Mouse (Mus musculus) MEL (cell line): ENCODE results near the gene Mmp24. TPM values are rescaled to one million over a fixed set of nuclear protein-coding genes. Genes with fewer than 3 reads are reported as not detected.
A peak's percentile ranks its signal among the peaks of the same experiment; 100 is the strongest.

Source experiments
- DNase-seq: peaks from one replicate; pipeline ENCODE4 v3.0.0; 2011; ENCODE audit warnings: low read depth, low spot score
- H3K27ac ChIP-seq: 2 replicates; pipeline ENCODE4 v1.5.1; 2012; ENCODE audit warnings: low read depth, mild to moderate bottlenecking, control low read depth, low read length, moderate library complexity; ENCODE audit not compliant: control insufficient read depth
- H3K27me3 ChIP-seq, 2 experiments: fragments of 150-350 bp in 1 of 2; sonication (generic) in 1 of 2; 2 replicates each; pipeline ENCODE4 v1.6.1; 2012; ENCODE audit warnings: low read length in 2 of 2, mild to moderate bottlenecking in 2 of 2, improper control_type of control experiment in 1 of 2, moderate library complexity in 1 of 2; ENCODE audit not compliant: insufficient read depth in 2 of 2, control insufficient read depth in 1 of 2
- H3K36me3 ChIP-seq, 2 experiments: 2 replicates each; pipeline ENCODE4 v1.6.1; 2012 to 2014; ENCODE audit warnings: low read length in 2 of 2, improper control_type of control experiment in 1 of 2, inconsistent platforms in 1 of 2, mild to moderate bottlenecking in 1 of 2; ENCODE audit not compliant: insufficient read depth in 2 of 2, control insufficient read depth in 1 of 2
- H3K4me1 ChIP-seq, 2 experiments: fragments of 150-350 bp in 1 of 2; sonication (generic) in 1 of 2; 2 replicates each; pipeline ENCODE4 v1.6.1; 2012; ENCODE audit warnings: low read length in 2 of 2, improper control_type of control experiment in 1 of 2, mild to moderate bottlenecking in 1 of 2; ENCODE audit not compliant: insufficient read depth in 2 of 2, control insufficient read depth in 1 of 2
- H3K4me3 ChIP-seq, 2 experiments: fragments of 150-350 bp in 1 of 2; sonication (generic) in 1 of 2; 2 replicates each; pipeline ENCODE4 v1.5.1; 2012; ENCODE audit warnings: low read depth in 2 of 2, low read length in 2 of 2, mild to moderate bottlenecking in 2 of 2, moderate library complexity in 2 of 2, control low read depth in 1 of 2, improper control_type of control experiment in 1 of 2; ENCODE audit not compliant: control insufficient read depth in 1 of 2, insufficient read depth in 1 of 2
- H3K79me2 ChIP-seq: 2 replicates; pipeline ENCODE4 v1.6.1; 2012; ENCODE audit warnings: mild to moderate bottlenecking, low read length, moderate library complexity; ENCODE audit not compliant: control insufficient read depth, poor library complexity, insufficient read depth
- H3K9ac ChIP-seq: 2 replicates; pipeline ENCODE4 v1.6.1; 2012; ENCODE audit warnings: low read depth, mild to moderate bottlenecking, control low read depth, low read length, moderate library complexity; ENCODE audit not compliant: control insufficient read depth, poor library complexity, severe bottlenecking
- H3K9me3 ChIP-seq: fragments of 150-350 bp; sonication (generic); replicated peaks from 2 replicates; pipeline ENCODE4 v1.6.1; 2012; ENCODE audit warnings: mild to moderate bottlenecking, low read length, improper control_type of control experiment, moderate library complexity; ENCODE audit not compliant: insufficient read depth
- CHD1 ChIP-seq: IDR thresholded peaks from 2 replicates; pipeline ENCODE4 v1.6.1; 2012; ENCODE audit warnings: low read depth, mild to moderate bottlenecking, inconsistent platforms, low read length, improper control_type of control experiment
- CTCF ChIP-seq, 3 experiments: IDR thresholded peaks in 2 of 3; conservative IDR thresholded peaks in 1 of 3; 2 replicates each; pipeline ENCODE4 v1.5.1; 2011 to 2012; ENCODE audit warnings: low read length in 3 of 3, low read depth in 2 of 3, mild to moderate bottlenecking in 2 of 3, improper control_type of control experiment in 1 of 3, inconsistent platforms in 1 of 3, mixed read lengths in 1 of 3, moderate library complexity in 1 of 3; ENCODE audit not compliant: control insufficient read depth in 1 of 3, insufficient read depth in 1 of 3, poor library complexity in 1 of 3, severe bottlenecking in 1 of 3
- E2F4 ChIP-seq: IDR thresholded peaks from 2 replicates; pipeline ENCODE4 v1.6.1; 2011; ENCODE audit warnings: low read depth, low read length, improper control_type of control experiment, borderline replicate concordance
- EP300 ChIP-seq, 2 experiments: IDR thresholded peaks; 2 replicates each; pipeline ENCODE4 v1.6.1; 2011; ENCODE audit warnings: improper control_type of control experiment in 2 of 2, low read length in 2 of 2, low read depth in 1 of 2, mild to moderate bottlenecking in 1 of 2
- GATA1 ChIP-seq: IDR thresholded peaks from 2 replicates; pipeline ENCODE4 v1.6.1; 2011; ENCODE audit warnings: low read depth, low read length, improper control_type of control experiment
- HCFC1 ChIP-seq: IDR thresholded peaks from 2 replicates; pipeline ENCODE4 v1.6.1; 2012; ENCODE audit warnings: low read depth, mild to moderate bottlenecking, inconsistent platforms, low read length, improper control_type of control experiment, moderate library complexity
- KAT2A ChIP-seq: conservative IDR thresholded peaks from 2 replicates; pipeline ENCODE4 v1.6.1; 2012; ENCODE audit warnings: low read depth, low read length, improper control_type of control experiment, inconsistent platforms
- MAFK ChIP-seq: IDR thresholded peaks from 2 replicates; pipeline ENCODE4 v1.6.1; 2011; ENCODE audit warnings: low read depth, mild to moderate bottlenecking, low read length, improper control_type of control experiment, borderline replicate concordance
- MAZ ChIP-seq: IDR thresholded peaks from 2 replicates; pipeline ENCODE4 v1.6.1; 2012; ENCODE audit warnings: low read depth, mild to moderate bottlenecking, inconsistent platforms, low read length, improper control_type of control experiment
- MXI1 ChIP-seq: IDR thresholded peaks from 2 replicates; pipeline ENCODE4 v1.6.1; 2011; ENCODE audit warnings: mild to moderate bottlenecking, low read depth, low read length, improper control_type of control experiment
- NELFE ChIP-seq: IDR thresholded peaks from 2 replicates; pipeline ENCODE4 v1.6.1; 2011; ENCODE audit warnings: low read depth, low read length, improper control_type of control experiment
- POLR2AphosphoS2 ChIP-seq: IDR thresholded peaks from 2 replicates; pipeline ENCODE4 v1.6.1; 2011; ENCODE audit warnings: low read length, improper control_type of control experiment
- RAD21 ChIP-seq: IDR thresholded peaks from 2 replicates; pipeline ENCODE4 v1.6.1; 2011; ENCODE audit warnings: mild to moderate bottlenecking, low read depth, low read length, improper control_type of control experiment
- SIN3A ChIP-seq: IDR thresholded peaks from 2 replicates; pipeline ENCODE4 v1.6.1; 2012; ENCODE audit warnings: low read length, improper control_type of control experiment, inconsistent platforms
- SMC3 ChIP-seq: IDR thresholded peaks from 2 replicates; pipeline ENCODE4 v1.6.1; 2011; ENCODE audit warnings: low read depth, low read length, improper control_type of control experiment
- TAL1 ChIP-seq: IDR thresholded peaks from 2 replicates; pipeline ENCODE4 v1.6.1; 2012; ENCODE audit warnings: mild to moderate bottlenecking, inconsistent platforms, low read length, moderate library complexity, mixed read lengths
- TBP ChIP-seq: IDR thresholded peaks from 2 replicates; pipeline ENCODE4 v1.8.0; 2011; ENCODE audit warnings: low read depth, low read length, improper control_type of control experiment
- TCF12 ChIP-seq: IDR thresholded peaks from 2 replicates; pipeline ENCODE4 v1.6.1; 2014; ENCODE audit warnings: low read depth, mild to moderate bottlenecking, inconsistent platforms, low read length, improper control_type of control experiment, moderate library complexity
- UBTF ChIP-seq: IDR thresholded peaks from 2 replicates; pipeline ENCODE4 v1.6.1; 2012; ENCODE audit warnings: low read depth, mild to moderate bottlenecking, inconsistent platforms, low read length, improper control_type of control experiment, moderate library complexity, borderline replicate concordance; ENCODE audit not compliant: insufficient read depth
- USF1 ChIP-seq: IDR thresholded peaks from 2 replicates; pipeline ENCODE4 v1.6.1; 2014; ENCODE audit warnings: low read depth, mild to moderate bottlenecking, inconsistent platforms, low read length, improper control_type of control experiment, moderate library complexity
- USF2 ChIP-seq, 2 experiments: IDR thresholded peaks; 2 replicates each; pipeline ENCODE4 v1.6.1; 2011 to 2012; ENCODE audit warnings: improper control_type of control experiment in 2 of 2, low read length in 2 of 2, borderline replicate concordance in 1 of 2, inconsistent platforms in 1 of 2, low read depth in 1 of 2, mild to moderate bottlenecking in 1 of 2; ENCODE audit not compliant: insufficient read depth in 1 of 2
- ZMIZ1 ChIP-seq: IDR thresholded peaks from 2 replicates; pipeline ENCODE4 v1.6.1; 2012; ENCODE audit warnings: low read depth, mild to moderate bottlenecking, inconsistent platforms, low read length, improper control_type of control experiment, moderate library complexity
- polyA plus RNA-seq, 2 experiments: library from polyadenylated mRNA; stranded (reverse) in 1 of 2; unstranded in 1 of 2; fragments of >175 nt in 1 of 2; fragments of >200 nt in 1 of 2; gene quantifications; 2 replicates each; pipeline versions ENCODE4 v1.2.1 to v1.2.4; 2012; ENCODE audit warnings: low replicate concordance in 2 of 2, low read depth in 1 of 2; ENCODE audit not compliant: insufficient read length in 2 of 2, insufficient read depth in 1 of 2, missing spikeins in 1 of 2
- total RNA-seq: library from RNA; depleted of rRNA; stranded (reverse); fragments of 300-350 nt; gene quantifications from 2 replicates; pipeline ENCODE4 v1.2.3, GENCODE M21; 2012

The Mmp24 gene
- total and polyA plus RNA-seq, 3 experiments: 0.06 to 0.27 TPM; not detected in 1

DNA sequence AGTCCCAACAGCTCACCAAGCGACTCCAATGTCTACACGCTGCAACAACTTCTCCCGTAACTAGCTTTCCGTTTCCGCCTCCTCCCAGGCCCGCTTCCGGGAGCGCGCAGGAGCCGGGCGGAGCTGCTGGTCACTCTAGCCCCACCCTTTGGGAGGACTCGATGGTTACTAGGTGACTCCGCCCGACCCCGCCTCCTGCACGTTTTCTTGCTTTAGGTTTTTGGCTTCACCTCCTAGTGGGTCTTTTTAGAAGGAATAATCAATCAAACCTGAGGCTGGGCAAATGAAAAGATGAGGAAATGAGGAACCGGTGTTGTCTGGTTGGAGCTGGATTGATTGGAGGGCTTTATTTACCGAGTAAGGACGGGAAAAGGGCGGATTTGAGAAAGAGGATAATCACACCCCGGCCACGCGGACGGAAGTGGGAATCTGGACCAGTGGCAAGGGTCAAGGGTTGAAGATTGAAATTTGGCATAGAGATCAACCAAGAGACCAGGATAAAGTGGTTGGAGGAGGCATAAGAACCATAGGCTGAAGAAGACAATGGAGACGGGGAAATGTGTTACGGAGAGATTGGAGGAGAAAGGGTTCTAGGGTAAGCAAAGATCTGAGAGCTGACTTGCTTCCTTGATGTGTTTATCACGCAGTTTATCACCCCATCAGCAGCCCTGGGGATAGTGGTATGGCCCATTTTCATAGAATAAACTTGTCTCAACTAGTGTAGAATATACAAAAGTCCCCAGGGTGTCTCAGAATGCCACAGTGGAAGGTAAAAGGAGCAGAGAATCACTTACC lies 51.7 kb downstream of the Mmp24 start, which contains the start of gene Eif6 (continued):
- TF ChIP-seq MXI1 (peak; percentile 97), SIN3A (peak; percentile 95)

DNA sequence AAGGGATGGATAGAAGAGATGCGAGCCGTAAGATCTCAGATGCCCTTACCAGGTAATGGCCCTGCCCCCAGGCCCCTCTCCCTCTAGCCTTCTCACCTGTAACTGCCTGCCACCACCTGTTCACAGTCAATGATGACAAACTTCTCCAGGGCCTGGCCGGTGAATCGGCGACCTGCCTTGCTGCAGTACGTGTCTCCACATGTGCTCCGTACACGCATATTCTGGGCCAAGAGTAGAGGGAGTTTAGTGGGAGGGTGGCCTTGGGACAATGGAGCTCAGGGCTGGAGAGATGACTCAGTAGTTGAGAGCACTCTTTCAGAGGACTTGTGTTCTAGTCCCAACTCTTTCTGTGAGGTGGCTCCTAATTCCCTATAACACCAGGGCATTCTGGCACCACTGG lies 55.7 kb downstream of the Mmp24 start:
- no peak for DNase-seq
- Histone ChIP-seq H3K79me2 (peaks cover 6% of the 10 kb centered on the region), H3K27ac (no peak overlapping the region), H3K27me3 (no peaks in the 10 kb centered on the region), H3K4me3 (no peak overlapping the region), H3K9me3 (no peaks in the 10 kb centered on the region), H3K36me3 (peaks cover 0 to 4% of the 10 kb centered on the region in 2 experiments; a peak in 2 of 4 replicates), H3K9ac (no peak overlapping the region), H3K4me1 (peaks cover 0 to 5% of the 10 kb centered on the region in 2 experiments; a peak in 2 of 4 replicates)
- no peak for TF ChIP-seq NELFE
- TF ChIP-seq TCF12: no peak
- no peak for TF ChIP-seq SIN3A
- TF ChIP-seq USF1: no peak
- TF ChIP-seq MXI1: no peak
- no peak for TF ChIP-seq POLR2AphosphoS2
- no peak for TF ChIP-seq E2F4
- TF ChIP-seq TAL1: no peak
- no peak for TF ChIP-seq EP300 (IDR thresholded peaks at IDR 0.05; ENCODE audit: low read depth in 1 of 2, low read length in 2 of 2)
- TF ChIP-seq TBP: no peak
- TF ChIP-seq KAT2A: no peak
- TF ChIP-seq MAFK: no peak
- no peak for TF ChIP-seq UBTF
- TF ChIP-seq ZMIZ1: no peak
- no peak for TF ChIP-seq CHD1

DNA sequence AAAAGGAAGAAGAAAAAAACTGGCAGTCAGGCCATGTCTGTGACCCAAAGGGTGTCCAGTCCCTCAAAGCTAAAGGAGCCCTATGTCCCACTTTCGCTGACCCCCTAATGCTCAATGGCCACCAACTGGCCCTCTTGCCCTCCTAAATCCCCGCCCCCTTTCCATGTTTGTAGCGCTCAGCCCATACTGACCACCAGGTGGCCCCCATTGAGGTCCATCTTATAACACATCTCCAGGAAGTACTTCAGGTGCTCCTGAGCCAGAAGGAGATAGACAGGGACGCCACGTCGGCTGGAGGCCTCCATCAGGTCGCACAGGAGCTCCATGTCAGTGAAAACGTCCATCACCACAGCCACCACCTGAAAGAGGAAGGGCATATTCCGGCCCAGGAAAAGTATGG lies 56.2 kb downstream of the Mmp24 start:
- peak; percentile 33 for DNase-seq
- no peak for TF ChIP-seq USF2 (IDR thresholded peaks at IDR 0.05; ENCODE audit: borderline replicate concordance in 1 of 2, insufficient read depth in 1 of 2, low read depth in 1 of 2, low read length in 2 of 2)
- no peak for TF ChIP-seq KAT2A
- no peak for TF ChIP-seq HCFC1
- TF ChIP-seq NELFE: no peak
- no peak for TF ChIP-seq SIN3A
- peak; percentile 40 for TF ChIP-seq SMC3
- no peak for TF ChIP-seq RAD21
- TF ChIP-seq MAZ: no peak
- no peak for TF ChIP-seq GATA1
- TF ChIP-seq CTCF (IDR thresholded peaks at IDR 0.05 in 2 of 3, conservative IDR thresholded peaks at IDR 0.05 in 1 of 3; ENCODE audit: control insufficient read depth in 1 of 3, insufficient read depth in 1 of 3, low read depth in 2 of 3, low read length in 3 of 3, poor library complexity in 1 of 3, severe bottlenecking in 1 of 3): peak; percentile 12 to 50 (median 45); a peak in 4 of 6 replicates

More for the DNA sequence above, 56.2 kb downstream of the Mmp24 start:
- H3K79me2 ChIP-seq: peaks cover 2% of the 10 kb centered on the region
- H3K27me3 ChIP-seq: no peaks in the 10 kb centered on the region
- H3K4me1 ChIP-seq: peaks cover 0 to 5% of the 10 kb centered on the region in 2 experiments; a peak in 2 of 4 replicates
- H3K36me3 ChIP-seq: peaks cover 0 to 4% of the 10 kb centered on the region in 2 experiments; a peak in 2 of 4 replicates
- H3K9ac ChIP-seq: no peak overlapping the region
- no peak overlapping the region for H3K4me3 ChIP-seq
- no peaks in the 10 kb centered on the region for H3K9me3 ChIP-seq
- no peak overlapping the region for H3K27ac ChIP-seq
